In genomic region chr11:49942841-49943240, GRCm38 (mm10) we compare ENCODE assay signal across 27 mouse cellular contexts. TPM values are rescaled to one million over a fixed set of nuclear protein-coding genes. Genes with fewer than 3 reads are reported as not detected.
"Had no signal": no experiment of that assay in that cellular context is flagged by ENCODE, and none has a peak within 500 bp of the region (broad histone marks: within the 10 kb centered on the region; RNA-seq: fewer than 3 reads in every experiment).

No protein-coding gene starts in this region.

- H3K9ac ChIP-seq: heart, embryonic 12.5 days; hindbrain, embryonic 12.5 days; hindbrain, embryonic 15.5 days; limb, embryonic 12.5 days; liver, embryonic 13.5 days; liver, embryonic 15.5 days had no signal

- H3K27ac ChIP-seq: gastrocnemius, adult 2 months; heart, embryonic 10.5 days; hindbrain, embryonic 10.5 days; hindbrain, embryonic 12.5 days; hindbrain, embryonic 15.5 days; hindbrain, postnatal 0 days; layer of hippocampus, adult 2 months; limb, embryonic 10.5 days; limb, embryonic 12.5 days; liver, embryonic 13.5 days; liver, embryonic 15.5 days had no signal

- H3K4me3 ChIP-seq: gastrocnemius, adult 2 months; heart, embryonic 10.5 days; heart, embryonic 12.5 days; hindbrain, embryonic 10.5 days; hindbrain, embryonic 12.5 days; hindbrain, embryonic 15.5 days; layer of hippocampus, adult 2 months; limb, embryonic 10.5 days; limb, embryonic 12.5 days; liver, embryonic 13.5 days; liver, embryonic 15.5 days had no signal

- DNase-seq: gastrocnemius, adult 2 months; gastrocnemius, postnatal 10 days; gastrocnemius, postnatal 25 days; heart, adult 18-20 months; heart, postnatal 10 days; heart, postnatal 4 days; kidney, adult 11 months; kidney, adult 2 months; kidney, adult 9 months; kidney, postnatal 10 days; kidney, postnatal 25 days; kidney, postnatal 4 days; liver; liver, embryonic 13.5 days had no signal

- H3K27me3 ChIP-seq: hindbrain, embryonic 12.5 days; hindbrain, embryonic 15.5 days; limb, embryonic 12.5 days had no signal

- H3K9me3 ChIP-seq: heart, embryonic 10.5 days; hindbrain, embryonic 10.5 days; hindbrain, embryonic 15.5 days; limb, embryonic 10.5 days; limb, embryonic 12.5 days; liver, embryonic 13.5 days; liver, embryonic 15.5 days had no signal

- H3K4me2 ChIP-seq: heart, embryonic 12.5 days; hindbrain, embryonic 12.5 days; hindbrain, embryonic 15.5 days; limb, embryonic 12.5 days; liver, embryonic 11.5 days; liver, embryonic 13.5 days; liver, embryonic 15.5 days had no signal

- H3K36me3 ChIP-seq: heart, embryonic 10.5 days; heart, embryonic 12.5 days; hindbrain, embryonic 10.5 days; hindbrain, embryonic 12.5 days; hindbrain, embryonic 15.5 days; limb, embryonic 10.5 days; limb, embryonic 12.5 days; liver, embryonic 13.5 days; liver, embryonic 15.5 days had no signal

- ATAC-seq: hindbrain, postnatal 0 days; intestine, embryonic 16.5 days had no signal

- H3K4me1 ChIP-seq: heart, embryonic 12.5 days; liver, embryonic 13.5 days; liver, embryonic 15.5 days had no signal

RNA-seq across cellular contexts. Expression of gene Rasgef1c, which starts 41.2 kb away (rescaled TPM):
- polyA plus RNA-seq: heart, embryonic 14.5 days; liver, embryonic 11.5 days; liver, embryonic 13.5 days had no signal
